Mouse (Mus musculus): ENCODE measurements around the gene Rin3. TPM values are rescaled to one million over a fixed set of nuclear protein-coding genes. Genes with fewer than 3 reads are reported as not detected.
A peak's percentile ranks its signal among the peaks of the same experiment; 100 is the strongest.
"Not testable (repeated sequence)": the region's sequence is repeated elsewhere in the genome, so short reads cannot be mapped to it uniquely, and the experiment has no call there.

The Rin3 gene
- polyA plus RNA-seq, 1 experiment from 2014 or later, result 1.7 TPM

GRCm38 (mm10) chr12:102270776-102271405 is 12.0 kb upstream of the Rin3 start:
- WGBS, result 87% methylated on average over 6 of the region's 6 CpGs
- no peaks in the 10 kb centered on the region for H3K27me3 ChIP-seq (replicated peaks; ENCODE audit: control insufficient read depth, insufficient read depth, low read length)
- no peak for ATAC-seq

GRCm38 (mm10) chr12:102271447-102271846 is 11.4 kb upstream of the Rin3 start:
- no peak overlapping the region for H3K4me2 ChIP-seq (ENCODE audit: low read length)
- 86% methylated on average over 4 of the region's 4 CpGs for WGBS

More at GRCm38 (mm10) chr12:102270776-102271405, 12.0 kb upstream of the Rin3 start:
- H3K4me2 ChIP-seq (ENCODE audit: low read length), result no peak overlapping the region
- H3K36me3 ChIP-seq (ENCODE audit: control insufficient read depth, insufficient read depth), result no peaks in the 10 kb centered on the region
- H3K27ac ChIP-seq (ENCODE audit: low read length), result no peak overlapping the region
- no peak overlapping the region for H3K4me3 ChIP-seq (replicated peaks; ENCODE audit: low read length)
- no peaks in the 10 kb centered on the region for H3K4me1 ChIP-seq (replicated peaks; ENCODE audit: control insufficient read depth, insufficient read depth, low read length)
- no peaks in the 10 kb centered on the region for H3K9me3 ChIP-seq (ENCODE audit: control insufficient read depth, low read length)
- no peak overlapping the region for H3K9ac ChIP-seq (replicated peaks; ENCODE audit: low read depth, low read length)

GRCm38 (mm10) chr12:102275833-102276443 is 6.9 kb upstream of the Rin3 start:
- H3K36me3 ChIP-seq (ENCODE audit: control insufficient read depth, insufficient read depth), result no peaks in the 10 kb centered on the region
- no peak overlapping the region for H3K9ac ChIP-seq (replicated peaks; ENCODE audit: low read depth, low read length)
- H3K4me2 ChIP-seq (ENCODE audit: low read length), result no peak overlapping the region
- no peaks in the 10 kb centered on the region for H3K4me1 ChIP-seq (replicated peaks; ENCODE audit: control insufficient read depth, insufficient read depth, low read length)
- 62% methylated on average over 7 of the region's 7 CpGs for WGBS
- H3K27me3 ChIP-seq (replicated peaks; ENCODE audit: control insufficient read depth, insufficient read depth, low read length), result no peaks in the 10 kb centered on the region
- no peak for ATAC-seq
- no peak overlapping the region for H3K27ac ChIP-seq (ENCODE audit: low read length)
- no peak overlapping the region for H3K4me3 ChIP-seq (replicated peaks; ENCODE audit: low read length)
- peaks cover 4% of the 10 kb centered on the region; the same call in 1 of the 2 replicates for H3K9me3 ChIP-seq (ENCODE audit: control insufficient read depth, low read length)

More at GRCm38 (mm10) chr12:102271447-102271846, 11.4 kb upstream of the Rin3 start:
- no peak overlapping the region for H3K27ac ChIP-seq (ENCODE audit: low read length)
- no peaks in the 10 kb centered on the region for H3K4me1 ChIP-seq (replicated peaks; ENCODE audit: control insufficient read depth, insufficient read depth, low read length)
- H3K27me3 ChIP-seq (replicated peaks; ENCODE audit: control insufficient read depth, insufficient read depth, low read length), result no peaks in the 10 kb centered on the region
- no peaks in the 10 kb centered on the region for H3K9me3 ChIP-seq (ENCODE audit: control insufficient read depth, low read length)
- ATAC-seq, result no peak
- no peak overlapping the region for H3K4me3 ChIP-seq (replicated peaks; ENCODE audit: low read length)
- no peaks in the 10 kb centered on the region for H3K36me3 ChIP-seq (ENCODE audit: control insufficient read depth, insufficient read depth)
- H3K9ac ChIP-seq (replicated peaks; ENCODE audit: low read depth, low read length), result no peak overlapping the region

- H3K9me3 ChIP-seq (ENCODE audit: control insufficient read depth, low read length); ATAC-seq; H3K27ac ChIP-seq (ENCODE audit: low read length); H3K4me3 ChIP-seq (replicated peaks; ENCODE audit: low read length); H3K36me3 ChIP-seq (ENCODE audit: control insufficient read depth, insufficient read depth); H3K27me3 ChIP-seq (replicated peaks; ENCODE audit: control insufficient read depth, insufficient read depth, low read length); H3K9ac ChIP-seq (replicated peaks; ENCODE audit: low read depth, low read length); H3K4me2 ChIP-seq (ENCODE audit: low read length): not testable (repeated sequence)
- H3K4me1 ChIP-seq (replicated peaks; ENCODE audit: control insufficient read depth, insufficient read depth, low read length), result peaks cover 16% of the 10 kb centered on the region
- 80% methylated on average over 4 of the region's 4 CpGs for WGBS
These were observed 2.6 kb upstream of the Rin3 start for GRCm38 (mm10) chr12:102280290-102280689.

- H3K9me3 ChIP-seq (ENCODE audit: control insufficient read depth, low read length), result peaks cover 4% of the 10 kb centered on the region; the same call in 1 of the 2 replicates
- H3K27me3 ChIP-seq (replicated peaks; ENCODE audit: control insufficient read depth, insufficient read depth, low read length), result no peaks in the 10 kb centered on the region; the same call in 1 of the 2 replicates
- peaks cover 16% of the 10 kb centered on the region for H3K4me1 ChIP-seq (replicated peaks; ENCODE audit: control insufficient read depth, insufficient read depth, low read length)
- H3K9ac ChIP-seq (replicated peaks; ENCODE audit: low read depth, low read length), result no peak overlapping the region
- WGBS, result 40% methylated on average over 7 of the region's 7 CpGs
- no peak overlapping the region for H3K4me3 ChIP-seq (replicated peaks; ENCODE audit: low read length)
- H3K4me2 ChIP-seq (ENCODE audit: low read length), result no peak overlapping the region
- H3K36me3 ChIP-seq (ENCODE audit: control insufficient read depth, insufficient read depth), result no peaks in the 10 kb centered on the region
- ATAC-seq, result no peak
- no peak overlapping the region for H3K27ac ChIP-seq (ENCODE audit: low read length)
These were observed 1.9 kb upstream of the Rin3 start for GRCm38 (mm10) chr12:102280867-102281503.

GRCm38 (mm10) chr12:102282126-102282525 is 722 bp upstream of the Rin3 start:
- ATAC-seq, result no peak
- H3K4me1 ChIP-seq (replicated peaks; ENCODE audit: control insufficient read depth, insufficient read depth, low read length), result peaks cover 20% of the 10 kb centered on the region
- H3K36me3 ChIP-seq (ENCODE audit: control insufficient read depth, insufficient read depth), result no peaks in the 10 kb centered on the region
- WGBS, result 39% methylated on average over 2 of the region's 2 CpGs
- peaks cover 4% of the 10 kb centered on the region; the same call in 1 of the 2 replicates for H3K9me3 ChIP-seq (ENCODE audit: control insufficient read depth, low read length)
- H3K27ac ChIP-seq (ENCODE audit: low read length), result no peak overlapping the region
- no peak overlapping the region for H3K4me2 ChIP-seq (ENCODE audit: low read length)
- H3K9ac ChIP-seq (replicated peaks; ENCODE audit: low read depth, low read length), result no peak overlapping the region
- no peaks in the 10 kb centered on the region; the same call in 1 of the 2 replicates for H3K27me3 ChIP-seq (replicated peaks; ENCODE audit: control insufficient read depth, insufficient read depth, low read length)
- H3K4me3 ChIP-seq (replicated peaks; ENCODE audit: low read length), result no peak overlapping the region

- H3K36me3 ChIP-seq (ENCODE audit: control insufficient read depth, insufficient read depth), result no peaks in the 10 kb centered on the region
- no peak overlapping the region for H3K27ac ChIP-seq (ENCODE audit: low read length)
- ATAC-seq, result peak; percentile 56
- H3K27me3 ChIP-seq (replicated peaks; ENCODE audit: control insufficient read depth, insufficient read depth, low read length), result no peaks in the 10 kb centered on the region; the same call in 1 of the 2 replicates
- peak overlapping the region; percentile 55 for H3K4me3 ChIP-seq (replicated peaks; ENCODE audit: low read length)
- peak overlapping the region; percentile 96 for H3K4me2 ChIP-seq (ENCODE audit: low read length)
- H3K9ac ChIP-seq (replicated peaks; ENCODE audit: low read depth, low read length), result peak overlapping the region; percentile 69
- peaks cover 1% of the 10 kb centered on the region; the same call in 1 of the 2 replicates for H3K9me3 ChIP-seq (ENCODE audit: control insufficient read depth, low read length)
- 6% methylated on average over 23 of the region's 24 CpGs for WGBS
- peaks cover 20% of the 10 kb centered on the region for H3K4me1 ChIP-seq (replicated peaks; ENCODE audit: control insufficient read depth, insufficient read depth, low read length)
These were observed 827 bp downstream of the Rin3 start for GRCm38 (mm10) chr12:102283483-102284266.

- H3K9me3 ChIP-seq (ENCODE audit: control insufficient read depth, low read length), result no peaks in the 10 kb centered on the region
- H3K27me3 ChIP-seq (replicated peaks; ENCODE audit: control insufficient read depth, insufficient read depth, low read length), result no peaks in the 10 kb centered on the region; the same call in 1 of the 2 replicates
- H3K4me1 ChIP-seq (replicated peaks; ENCODE audit: control insufficient read depth, insufficient read depth, low read length), result peaks cover 20% of the 10 kb centered on the region
- H3K9ac ChIP-seq (replicated peaks; ENCODE audit: low read depth, low read length), result no peak overlapping the region
- no peaks in the 10 kb centered on the region for H3K36me3 ChIP-seq (ENCODE audit: control insufficient read depth, insufficient read depth)
- H3K4me3 ChIP-seq (replicated peaks; ENCODE audit: low read length), result no peak overlapping the region
- H3K4me2 ChIP-seq (ENCODE audit: low read length), result peak overlapping the region; percentile 96
- no peak for ATAC-seq
- H3K27ac ChIP-seq (ENCODE audit: low read length), result no peak overlapping the region
- WGBS, result 22% methylated on average over 9 of the region's 9 CpGs
These were observed 1.4 kb downstream of the Rin3 start for GRCm38 (mm10) chr12:102284267-102284610.
